Mouse (Mus musculus): ENCODE results near the gene Ascc3. TPM values are rescaled to one million over a fixed set of nuclear protein-coding genes. Genes with fewer than 3 reads are reported as not detected.

Ascc3 gene
- polyA plus RNA-seq, 1 experiment from 2014 or later = 15.7 TPM

GRCm38 (mm10) chr10:50895881-50896766 is 303.7 kb downstream of the Ascc3 start:
- H3K4me1 ChIP-seq = peaks cover 22% of the 10 kb centered on the region
- no peak overlapping the region for H3K4me3 ChIP-seq (replicated peaks)
- peaks cover 86% of the 10 kb centered on the region for H3K27me3 ChIP-seq (replicated peaks)
- H3K9me3 ChIP-seq (replicated peaks) = no peaks in the 10 kb centered on the region
- no peak overlapping the region for H3K4me2 ChIP-seq
- no peak overlapping the region for H3K27ac ChIP-seq (replicated peaks)
- no peak overlapping the region for H3K9ac ChIP-seq (replicated peaks)
- ATAC-seq (ENCODE audit: low FRiP score) = no peak
- no peaks in the 10 kb centered on the region for H3K36me3 ChIP-seq
- 5% methylated on average over 21 of the region's 21 CpGs for WGBS

DNA sequence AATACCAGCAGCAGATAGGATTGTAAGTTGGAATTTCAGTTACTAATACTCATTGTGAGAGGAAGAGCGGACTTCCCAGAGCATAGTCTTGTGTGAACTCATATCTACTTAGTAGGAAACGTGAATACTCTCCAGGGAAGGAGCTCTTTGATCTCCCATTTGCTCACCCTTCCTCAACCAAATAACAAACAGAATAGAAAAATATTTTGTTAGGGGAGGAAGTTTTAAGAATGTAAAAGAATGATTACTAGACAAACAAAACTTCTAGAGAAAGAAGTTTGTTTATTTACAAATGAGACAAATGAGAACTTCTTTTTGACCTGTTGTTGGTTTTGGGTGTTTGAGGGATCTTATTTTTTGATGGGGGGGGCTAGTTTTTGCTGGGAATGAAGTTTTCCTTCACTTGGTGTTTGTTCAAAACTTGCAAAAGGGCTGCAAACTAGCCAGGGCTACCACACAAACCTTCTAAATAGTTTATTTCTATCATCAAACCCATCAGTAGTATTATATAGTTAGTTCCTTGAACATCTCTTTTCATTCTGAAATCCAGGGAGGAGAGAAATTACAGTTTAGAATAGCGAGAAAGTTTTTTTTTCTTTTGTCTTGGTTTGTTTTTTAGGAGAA is 304.4 kb downstream of the Ascc3 start:
- H3K4me2 ChIP-seq = no peak overlapping the region
- H3K36me3 ChIP-seq = no peaks in the 10 kb centered on the region
- H3K9me3 ChIP-seq (replicated peaks) = no peaks in the 10 kb centered on the region
- H3K27me3 ChIP-seq (replicated peaks) = peaks cover 89% of the 10 kb centered on the region
- 4% methylated on average over 3 of the region's 3 CpGs for WGBS
- H3K4me1 ChIP-seq = peaks cover 23% of the 10 kb centered on the region
- H3K4me3 ChIP-seq (replicated peaks) = no peak overlapping the region
- H3K27ac ChIP-seq (replicated peaks) = no peak overlapping the region
- H3K9ac ChIP-seq (replicated peaks) = no peak overlapping the region
- ATAC-seq (ENCODE audit: low FRiP score) = no peak

DNA sequence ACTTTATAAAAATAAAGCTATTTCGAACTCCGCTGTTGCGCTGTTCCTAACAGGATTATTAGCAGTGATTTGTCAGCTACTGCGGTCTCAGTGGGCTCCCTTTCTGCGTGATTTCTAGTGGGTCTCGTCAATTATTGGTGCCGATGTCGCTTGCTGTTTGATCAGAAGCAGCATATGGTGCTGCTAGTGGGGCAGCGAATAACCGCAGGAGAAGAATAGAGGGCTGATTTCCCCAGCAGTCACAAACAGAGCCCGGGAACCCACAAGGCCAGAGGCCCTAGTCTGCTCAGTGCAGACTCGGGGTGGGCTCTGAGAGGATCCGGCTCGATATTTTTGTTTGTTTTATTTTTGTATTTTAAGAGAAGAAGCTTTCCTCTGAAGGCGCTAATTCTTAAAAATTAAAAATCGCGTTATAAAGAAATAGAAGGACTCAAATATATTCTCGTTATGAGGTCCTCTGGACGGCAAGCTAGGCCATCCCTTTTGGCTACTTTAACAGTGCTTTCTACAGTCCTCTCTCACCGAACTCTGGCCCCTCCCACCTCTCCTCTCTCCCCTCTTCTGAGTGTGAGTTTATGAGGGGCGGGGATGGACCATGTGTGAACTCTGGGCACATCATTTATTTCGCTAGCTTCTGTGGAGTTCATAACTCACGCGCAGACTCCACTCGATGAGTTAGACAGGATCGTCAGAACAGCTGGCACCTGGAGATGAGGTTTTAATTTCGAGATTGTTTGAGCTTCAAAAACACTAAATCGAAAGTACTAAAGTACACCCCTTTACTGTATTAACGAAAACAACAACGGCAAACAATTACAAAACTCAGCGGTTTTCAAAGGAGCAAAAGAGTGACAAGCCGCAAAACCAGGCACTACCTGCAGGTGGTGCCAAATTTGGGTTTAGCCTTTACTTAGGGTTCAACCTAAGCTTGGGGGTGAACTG is 305.3 kb downstream of the Ascc3 start:
- Histone ChIP-seq H3K27me3 (replicated peaks) (peaks cover 89% of the 10 kb centered on the region), H3K27ac (replicated peaks) (no peak overlapping the region), H3K9me3 (replicated peaks) (no peaks in the 10 kb centered on the region), H3K4me2 (no peak overlapping the region), H3K9ac (replicated peaks) (no peak overlapping the region), H3K4me1 (peaks cover 23% of the 10 kb centered on the region), H3K4me3 (replicated peaks) (no peak overlapping the region), H3K36me3 (no peaks in the 10 kb centered on the region)
- ATAC-seq (ENCODE audit: low FRiP score) = no peak
- WGBS = 2% methylated on average over 32 of the region's 32 CpGs

GRCm38 (mm10) chr10:50898621-50899020 is 306.2 kb downstream of the Ascc3 start:
- peaks cover 23% of the 10 kb centered on the region for H3K4me1 ChIP-seq
- 5% methylated on average over 2 of the region's 2 CpGs for WGBS
- H3K9ac ChIP-seq (replicated peaks) = no peak overlapping the region
- no peak overlapping the region for H3K4me2 ChIP-seq
- peaks cover 87% of the 10 kb centered on the region for H3K27me3 ChIP-seq (replicated peaks)
- no peaks in the 10 kb centered on the region for H3K9me3 ChIP-seq (replicated peaks)
- no peak overlapping the region for H3K27ac ChIP-seq (replicated peaks)
- no peak for ATAC-seq (ENCODE audit: low FRiP score)
- no peak overlapping the region for H3K4me3 ChIP-seq (replicated peaks)
- no peaks in the 10 kb centered on the region for H3K36me3 ChIP-seq

- H3K27me3 ChIP-seq (replicated peaks) = peaks cover 86% of the 10 kb centered on the region
- no peak overlapping the region for H3K4me3 ChIP-seq (replicated peaks)
- no peaks in the 10 kb centered on the region for H3K36me3 ChIP-seq
- WGBS = 2% methylated on average over 21 of the region's 21 CpGs
- H3K4me2 ChIP-seq = no peak overlapping the region
- no peak for ATAC-seq (ENCODE audit: low FRiP score)
- H3K4me1 ChIP-seq = peaks cover 14% of the 10 kb centered on the region
- H3K27ac ChIP-seq (replicated peaks) = no peak overlapping the region
- no peaks in the 10 kb centered on the region for H3K9me3 ChIP-seq (replicated peaks)
- no peak overlapping the region for H3K9ac ChIP-seq (replicated peaks)
Observed at GRCm38 (mm10) chr10:50899846-50900745, 307.6 kb downstream of the Ascc3 start.

Data from neural tube, embryonic 15.5 days (tissue).